Mouse (Mus musculus): ENCODE results near the gene Golga2. TPM values are rescaled to one million over a fixed set of nuclear protein-coding genes. Genes with fewer than 3 reads are reported as not detected.

Gene Golga2
- polyA plus RNA-seq, 1 experiment from 2014 or later: 18.1 TPM

GRCm38 (mm10) chr2:32342039-32342438 lies 54.9 kb downstream of the Golga2 start:
- Histone ChIP-seq H3K9ac (ENCODE audit: low read length) (no peak overlapping the region), H3K27ac (replicated peaks; ENCODE audit: low read depth, low read length) (no peak overlapping the region), H3K36me3 (ENCODE audit: control insufficient read depth, insufficient read depth, low read length) (peaks cover 5% of the 10 kb centered on the region), H3K27me3 (ENCODE audit: control insufficient read depth, insufficient read depth, low read length) (no peaks in the 10 kb centered on the region), H3K9me3 (ENCODE audit: control insufficient read depth, low read length) (no peaks in the 10 kb centered on the region), H3K4me3 (ENCODE audit: low read depth, low read length) (no peak overlapping the region), H3K4me1 (ENCODE audit: control insufficient read depth, insufficient read depth, low read length) (no peaks in the 10 kb centered on the region), H3K4me2 (ENCODE audit: low read depth, severe bottlenecking) (no peak overlapping the region)
- DNase-seq (ENCODE audit: low spot score): no peak
- ATAC-seq (ENCODE audit: insufficient number of reproducible peaks, low FRiP score, low TSS enrichment, low read depth): no peak
- 90% methylated on average over 4 of the region's 4 CpGs for WGBS

GRCm38 (mm10) chr2:32342539-32343350 lies 55.6 kb downstream of the Golga2 start:
- Histone ChIP-seq H3K27me3 (ENCODE audit: control insufficient read depth, insufficient read depth, low read length) (no peaks in the 10 kb centered on the region), H3K4me2 (ENCODE audit: low read depth, severe bottlenecking) (no peak overlapping the region), H3K9ac (ENCODE audit: low read length) (no peak overlapping the region), H3K4me1 (ENCODE audit: control insufficient read depth, insufficient read depth, low read length) (no peaks in the 10 kb centered on the region), H3K36me3 (ENCODE audit: control insufficient read depth, insufficient read depth, low read length) (peaks cover 2% of the 10 kb centered on the region; the same call in 1 of the 2 replicates), H3K9me3 (ENCODE audit: control insufficient read depth, low read length) (no peaks in the 10 kb centered on the region), H3K27ac (replicated peaks; ENCODE audit: low read depth, low read length) (no peak overlapping the region), H3K4me3 (ENCODE audit: low read depth, low read length) (no peak overlapping the region)
- no peak for DNase-seq (ENCODE audit: low spot score)
- ATAC-seq (ENCODE audit: insufficient number of reproducible peaks, low FRiP score, low TSS enrichment, low read depth): no peak
- WGBS: 73% methylated on average over 6 of the region's 6 CpGs

GRCm38 (mm10) chr2:32343351-32343671 lies 56.1 kb downstream of the Golga2 start:
- WGBS: 94% methylated on average over 2 of the region's 2 CpGs
- Histone ChIP-seq H3K4me2 (ENCODE audit: low read depth, severe bottlenecking) (no peak overlapping the region; the same call in 1 of the 2 replicates), H3K4me3 (ENCODE audit: low read depth, low read length) (no peak overlapping the region), H3K9me3 (ENCODE audit: control insufficient read depth, low read length) (no peaks in the 10 kb centered on the region), H3K27me3 (ENCODE audit: control insufficient read depth, insufficient read depth, low read length) (no peaks in the 10 kb centered on the region), H3K27ac (replicated peaks; ENCODE audit: low read depth, low read length) (no peak overlapping the region), H3K36me3 (ENCODE audit: control insufficient read depth, insufficient read depth, low read length) (peaks cover 2% of the 10 kb centered on the region; the same call in 1 of the 2 replicates), H3K4me1 (ENCODE audit: control insufficient read depth, insufficient read depth, low read length) (no peaks in the 10 kb centered on the region), H3K9ac (ENCODE audit: low read length) (no peak overlapping the region)
- ATAC-seq (ENCODE audit: insufficient number of reproducible peaks, low FRiP score, low TSS enrichment, low read depth) (no peak), DNase-seq (ENCODE audit: low spot score) (no peak)

GRCm38 (mm10) chr2:32344056-32344455 lies 56.9 kb downstream of the Golga2 start:
- H3K27ac ChIP-seq (replicated peaks; ENCODE audit: low read depth, low read length): no peak overlapping the region
- 75% methylated on average over 10 of the region's 10 CpGs for WGBS
- no peaks in the 10 kb centered on the region for H3K9me3 ChIP-seq (ENCODE audit: control insufficient read depth, low read length)
- no peak for DNase-seq (ENCODE audit: low spot score)
- no peak overlapping the region for H3K9ac ChIP-seq (ENCODE audit: low read length)
- H3K36me3 ChIP-seq (ENCODE audit: control insufficient read depth, insufficient read depth, low read length): peaks cover 2% of the 10 kb centered on the region; the same call in 1 of the 2 replicates
- no peaks in the 10 kb centered on the region for H3K4me1 ChIP-seq (ENCODE audit: control insufficient read depth, insufficient read depth, low read length)
- no peaks in the 10 kb centered on the region for H3K27me3 ChIP-seq (ENCODE audit: control insufficient read depth, insufficient read depth, low read length)
- no peak overlapping the region for H3K4me3 ChIP-seq (ENCODE audit: low read depth, low read length)
- H3K4me2 ChIP-seq (ENCODE audit: low read depth, severe bottlenecking): no peak overlapping the region
- no peak for ATAC-seq (ENCODE audit: insufficient number of reproducible peaks, low FRiP score, low TSS enrichment, low read depth)

- no peak overlapping the region for H3K27ac ChIP-seq (replicated peaks; ENCODE audit: low read depth, low read length)
- ATAC-seq (ENCODE audit: insufficient number of reproducible peaks, low FRiP score, low TSS enrichment, low read depth): no peak
- no peaks in the 10 kb centered on the region for H3K4me1 ChIP-seq (ENCODE audit: control insufficient read depth, insufficient read depth, low read length)
- H3K9ac ChIP-seq (ENCODE audit: low read length): no peak overlapping the region
- no peaks in the 10 kb centered on the region for H3K9me3 ChIP-seq (ENCODE audit: control insufficient read depth, low read length)
- no peak overlapping the region for H3K4me2 ChIP-seq (ENCODE audit: low read depth, severe bottlenecking)
- H3K36me3 ChIP-seq (ENCODE audit: control insufficient read depth, insufficient read depth, low read length): peaks cover 2% of the 10 kb centered on the region; the same call in 1 of the 2 replicates
- H3K4me3 ChIP-seq (ENCODE audit: low read depth, low read length): no peak overlapping the region
- H3K27me3 ChIP-seq (ENCODE audit: control insufficient read depth, insufficient read depth, low read length): no peaks in the 10 kb centered on the region
- DNase-seq (ENCODE audit: low spot score): no peak
- 75% methylated on average over 14 of the region's 14 CpGs for WGBS
These were observed 57.6 kb downstream of the Golga2 start for GRCm38 (mm10) chr2:32344598-32345321.

- Histone ChIP-seq H3K4me2 (ENCODE audit: low read depth, severe bottlenecking) (no peak overlapping the region), H3K9ac (ENCODE audit: low read length) (no peak overlapping the region), H3K36me3 (ENCODE audit: control insufficient read depth, insufficient read depth, low read length) (peaks cover 2% of the 10 kb centered on the region; the same call in 1 of the 2 replicates), H3K27ac (replicated peaks; ENCODE audit: low read depth, low read length) (no peak overlapping the region), H3K27me3 (ENCODE audit: control insufficient read depth, insufficient read depth, low read length) (no peaks in the 10 kb centered on the region), H3K4me1 (ENCODE audit: control insufficient read depth, insufficient read depth, low read length) (peaks cover 13% of the 10 kb centered on the region), H3K4me3 (ENCODE audit: low read depth, low read length) (no peak overlapping the region), H3K9me3 (ENCODE audit: control insufficient read depth, low read length) (no peaks in the 10 kb centered on the region)
- no peak for ATAC-seq (ENCODE audit: insufficient number of reproducible peaks, low FRiP score, low TSS enrichment, low read depth)
- no peak for DNase-seq (ENCODE audit: low spot score)
- 72% methylated on average over 6 of the region's 6 CpGs for WGBS
These were observed 59.8 kb downstream of the Golga2 start for GRCm38 (mm10) chr2:32347019-32347418.

- 84% methylated on average over 11 of the region's 11 CpGs for WGBS
- Histone ChIP-seq H3K4me1 (ENCODE audit: control insufficient read depth, insufficient read depth, low read length) (peaks cover 13% of the 10 kb centered on the region), H3K36me3 (ENCODE audit: control insufficient read depth, insufficient read depth, low read length) (peaks cover 2% of the 10 kb centered on the region; the same call in 1 of the 2 replicates), H3K4me2 (ENCODE audit: low read depth, severe bottlenecking) (no peak overlapping the region), H3K27ac (replicated peaks; ENCODE audit: low read depth, low read length) (no peak overlapping the region), H3K9ac (ENCODE audit: low read length) (no peak overlapping the region), H3K27me3 (ENCODE audit: control insufficient read depth, insufficient read depth, low read length) (no peaks in the 10 kb centered on the region), H3K9me3 (ENCODE audit: control insufficient read depth, low read length) (no peaks in the 10 kb centered on the region), H3K4me3 (ENCODE audit: low read depth, low read length) (no peak overlapping the region)
- DNase-seq (ENCODE audit: low spot score) (no peak), ATAC-seq (ENCODE audit: insufficient number of reproducible peaks, low FRiP score, low TSS enrichment, low read depth) (no peak)
These were observed 61.1 kb downstream of the Golga2 start for GRCm38 (mm10) chr2:32348311-32348710.

- ATAC-seq (ENCODE audit: insufficient number of reproducible peaks, low FRiP score, low TSS enrichment, low read depth) (no peak), DNase-seq (ENCODE audit: low spot score) (no peak)
- Histone ChIP-seq H3K36me3 (ENCODE audit: control insufficient read depth, insufficient read depth, low read length) (no peaks in the 10 kb centered on the region), H3K9ac (ENCODE audit: low read length) (no peak overlapping the region), H3K27me3 (ENCODE audit: control insufficient read depth, insufficient read depth, low read length) (no peaks in the 10 kb centered on the region), H3K4me3 (ENCODE audit: low read depth, low read length) (no peak overlapping the region), H3K9me3 (ENCODE audit: control insufficient read depth, low read length) (no peaks in the 10 kb centered on the region), H3K27ac (replicated peaks; ENCODE audit: low read depth, low read length) (no peak overlapping the region), H3K4me1 (ENCODE audit: control insufficient read depth, insufficient read depth, low read length) (peaks cover 13% of the 10 kb centered on the region), H3K4me2 (ENCODE audit: low read depth, severe bottlenecking) (no peak overlapping the region)
- 64% methylated on average over 8 of the region's 8 CpGs for WGBS
These were observed 62.6 kb downstream of the Golga2 start for GRCm38 (mm10) chr2:32349625-32350255.

Measured in limb, embryonic 11.5 days (tissue).